Mouse (Mus musculus) midbrain, embryonic 11.5 days (tissue): Measurements from ENCODE around the gene Gpc6. TPM values are rescaled to one million over a fixed set of nuclear protein-coding genes. Genes with fewer than 3 reads are reported as not detected.

Experiments used
- ATAC-seq: fragments of 200-750 bp; cut with Nextera tagmentation; 2 replicates; pipeline ENCODE4 v1.8.0; 2017; ENCODE audit warnings: moderate TSS enrichment, moderate library complexity; ENCODE audit not compliant: low FRiP score
- DNase-seq: peaks from one replicate; pipeline ENCODE4 v3.0.0; 2015; ENCODE audit warnings: low spot score; ENCODE audit errors: missing footprints
- H3K27ac ChIP-seq: fragments of 300-500 bp; sonication (generic); 2 replicates; pipeline ENCODE4 v1.5.1; 2014; ENCODE audit warnings: low read depth, low read length
- H3K27me3 ChIP-seq: fragments of 300-500 bp; sonication (generic); 2 replicates; pipeline ENCODE4 v1.6.1; 2014; ENCODE audit warnings: mild to moderate bottlenecking, low read length, moderate library complexity, mixed read lengths; ENCODE audit not compliant: control insufficient read depth, insufficient read depth
- H3K36me3 ChIP-seq: fragments of 300-500 bp; sonication (generic); 2 replicates; pipeline ENCODE4 v1.6.1; 2014; ENCODE audit warnings: mild to moderate bottlenecking, low read length, moderate library complexity, mixed read lengths; ENCODE audit not compliant: control insufficient read depth, insufficient read depth
- H3K4me1 ChIP-seq: fragments of 300-500 bp; sonication (generic); 2 replicates; pipeline ENCODE4 v1.6.1; 2014; ENCODE audit warnings: low read length; ENCODE audit not compliant: control insufficient read depth, insufficient read depth
- H3K4me2 ChIP-seq: fragments of 300-500 bp; sonication (generic); 2 replicates; pipeline ENCODE4 v1.6.1; 2014; ENCODE audit warnings: mild to moderate bottlenecking, moderate library complexity
- H3K4me3 ChIP-seq: fragments of 300-500 bp; sonication (generic); 2 replicates; pipeline ENCODE4 v1.5.1; 2014; ENCODE audit warnings: low read depth, low read length
- H3K9ac ChIP-seq: fragments of 300-500 bp; sonication (generic); 2 replicates; pipeline ENCODE4 v1.6.1; 2014; ENCODE audit warnings: low read length
- H3K9me3 ChIP-seq: fragments of 300-500 bp; sonication (generic); 2 replicates; pipeline ENCODE4 v1.6.1; 2016; ENCODE audit warnings: low read length; ENCODE audit not compliant: control insufficient read depth
- WGBS: fragments of 180-500 bp; shearing (Covaris S2); extraction: QIAGEN DNeasy Blood & Tissue Kit; methylation state at CpG from one replicate; pipeline ENCODE4 v1.1.7; 2014; 5-methylcytosine and 5-hydroxymethylcytosine counted together
- polyA plus RNA-seq: library from polyadenylated mRNA; unstranded; fragments of >200 nt; fragmentation: Nextera tagmentation; extraction: Ambion mirVana; gene quantifications from 2 replicates; pipeline ENCODE4 v1.2.1, GENCODE M21; 2014

Gene Gpc6
- polyA plus RNA-seq, 1 experiment from 2014 or later = 24.6 TPM

- H3K4me2 ChIP-seq = no peak overlapping the region
- H3K27me3 ChIP-seq = no peaks in the 10 kb centered on the region
- no peaks in the 10 kb centered on the region for H3K9me3 ChIP-seq
- 93% methylated on average over 4 of the region's 4 CpGs for WGBS
- 0 out of 2 replicates have a peak, but pooled peaks cover 3% of the 10 kb centered on the region for H3K36me3 ChIP-seq
- no peaks in the 10 kb centered on the region for H3K4me1 ChIP-seq
- DNase-seq (no peak), ATAC-seq (no peak)
- no peak overlapping the region for H3K27ac ChIP-seq
- no peak overlapping the region for H3K4me3 ChIP-seq
- H3K9ac ChIP-seq = no peak overlapping the region
Observed at GRCm38 (mm10) chr14:116941772-116942171, 16.7 kb downstream of the Gpc6 start.

- no peak overlapping the region for H3K9ac ChIP-seq
- no peak for ATAC-seq
- H3K4me3 ChIP-seq = no peak overlapping the region
- no peaks in the 10 kb centered on the region for H3K4me1 ChIP-seq
- DNase-seq = no peak
- no peaks in the 10 kb centered on the region for H3K27me3 ChIP-seq
- 94% methylated on average over 7 of the region's 7 CpGs for WGBS
- H3K4me2 ChIP-seq = no peak overlapping the region
- H3K9me3 ChIP-seq = no peaks in the 10 kb centered on the region
- peaks cover 5% of the 10 kb centered on the region; the same call in 1 of the 2 replicates for H3K36me3 ChIP-seq
- no peak overlapping the region for H3K27ac ChIP-seq
Observed at GRCm38 (mm10) chr14:116943751-116944150, 18.6 kb downstream of the Gpc6 start.

GRCm38 (mm10) chr14:116945975-116946374, 20.9 kb downstream of the Gpc6 start:
- Histone ChIP-seq H3K4me1 (no peaks in the 10 kb centered on the region), H3K36me3 (peaks cover 5% of the 10 kb centered on the region; the same call in 1 of the 2 replicates), H3K27me3 (no peaks in the 10 kb centered on the region), H3K4me2 (no peak overlapping the region), H3K9ac (no peak overlapping the region), H3K27ac (no peak overlapping the region), H3K4me3 (no peak overlapping the region), H3K9me3 (no peaks in the 10 kb centered on the region)
- DNase-seq (no peak), ATAC-seq (no peak)
- 91% methylated on average over 6 of the region's 6 CpGs for WGBS

- no peak overlapping the region for H3K27ac ChIP-seq
- peaks cover 5% of the 10 kb centered on the region; the same call in 1 of the 2 replicates for H3K36me3 ChIP-seq
- no peak for ATAC-seq
- no peaks in the 10 kb centered on the region for H3K4me1 ChIP-seq
- no peak for DNase-seq
- H3K9ac ChIP-seq = no peak overlapping the region
- 93% methylated on average over 6 of the region's 6 CpGs for WGBS
- H3K27me3 ChIP-seq = no peaks in the 10 kb centered on the region
- no peak overlapping the region for H3K4me2 ChIP-seq
- H3K9me3 ChIP-seq = no peaks in the 10 kb centered on the region; the same call in 1 of the 2 replicates
- H3K4me3 ChIP-seq = no peak overlapping the region
Observed at GRCm38 (mm10) chr14:116947461-116947860, 22.3 kb downstream of the Gpc6 start.

- Histone ChIP-seq H3K4me2 (no peak overlapping the region), H3K27me3 (no peaks in the 10 kb centered on the region), H3K9ac (no peak overlapping the region), H3K36me3 (peaks cover 5% of the 10 kb centered on the region; the same call in 1 of the 2 replicates), H3K4me1 (no peaks in the 10 kb centered on the region), H3K9me3 (no peaks in the 10 kb centered on the region; the same call in 1 of the 2 replicates), H3K27ac (no peak overlapping the region), H3K4me3 (no peak overlapping the region)
- WGBS = 93% methylated on average over 5 of the region's 5 CpGs
- DNase-seq (no peak), ATAC-seq (no peak)
Observed at GRCm38 (mm10) chr14:116947939-116948591, 22.9 kb downstream of the Gpc6 start.

- no peak for DNase-seq
- Histone ChIP-seq H3K27ac (no peak overlapping the region), H3K4me2 (no peak overlapping the region), H3K9ac (no peak overlapping the region), H3K9me3 (no peaks in the 10 kb centered on the region; the same call in 1 of the 2 replicates), H3K4me3 (no peak overlapping the region), H3K36me3 (no peaks in the 10 kb centered on the region; the same call in 1 of the 2 replicates), H3K4me1 (no peaks in the 10 kb centered on the region), H3K27me3 (no peaks in the 10 kb centered on the region)
- ATAC-seq = no peak
Observed at GRCm38 (mm10) chr14:116957154-116957553, 32.0 kb downstream of the Gpc6 start.

GRCm38 (mm10) chr14:116964837-116965236, 39.7 kb downstream of the Gpc6 start:
- H3K9me3 ChIP-seq = no peaks in the 10 kb centered on the region
- no peak overlapping the region for H3K27ac ChIP-seq
- H3K27me3 ChIP-seq = no peaks in the 10 kb centered on the region
- DNase-seq (peak; percentile 62), ATAC-seq (no peak)
- no peak overlapping the region for H3K4me2 ChIP-seq
- no peak overlapping the region for H3K4me3 ChIP-seq
- no peaks in the 10 kb centered on the region for H3K36me3 ChIP-seq
- no peaks in the 10 kb centered on the region for H3K4me1 ChIP-seq
- WGBS = 93% methylated on average over 6 of the region's 6 CpGs
- no peak overlapping the region for H3K9ac ChIP-seq

- ATAC-seq = no peak
- DNase-seq = no peak
- 92% methylated on average over 3 of the region's 3 CpGs for WGBS
Observed at GRCm38 (mm10) chr14:116974708-116975107, 49.6 kb downstream of the Gpc6 start.

GRCm38 (mm10) chr14:116975224-116975623, 50.1 kb downstream of the Gpc6 start:
- H3K36me3 ChIP-seq = no peaks in the 10 kb centered on the region
- no peaks in the 10 kb centered on the region for H3K4me1 ChIP-seq
- no peak overlapping the region for H3K4me3 ChIP-seq
- no peak for ATAC-seq
- 87% methylated on average over 4 of the region's 4 CpGs for WGBS
- no peaks in the 10 kb centered on the region for H3K27me3 ChIP-seq
- no peak overlapping the region for H3K9ac ChIP-seq
- H3K27ac ChIP-seq = no peak overlapping the region
- no peak overlapping the region for H3K4me2 ChIP-seq
- DNase-seq = no peak
- no peaks in the 10 kb centered on the region for H3K9me3 ChIP-seq

More at GRCm38 (mm10) chr14:116974708-116975107, 49.6 kb downstream of the Gpc6 start:
- H3K27me3 ChIP-seq = no peaks in the 10 kb centered on the region
- no peak overlapping the region for H3K9ac ChIP-seq
- no peak overlapping the region for H3K4me2 ChIP-seq
- no peaks in the 10 kb centered on the region for H3K4me1 ChIP-seq
- H3K9me3 ChIP-seq = no peaks in the 10 kb centered on the region
- H3K36me3 ChIP-seq = no peaks in the 10 kb centered on the region
- H3K4me3 ChIP-seq = no peak overlapping the region
- H3K27ac ChIP-seq = no peak overlapping the region
